Mouse (Mus musculus): ENCODE results near the gene Fdps. TPM values are rescaled to one million over a fixed set of nuclear protein-coding genes. Genes with fewer than 3 reads are reported as not detected.
"Not testable (repeated sequence)": the region's sequence is repeated elsewhere in the genome, so short reads cannot be mapped to it uniquely, and the experiment has no call there.

The Fdps gene
- total RNA-seq, 4 experiments from 2014 or later: 152 to 387 (median 263) TPM

DNA sequence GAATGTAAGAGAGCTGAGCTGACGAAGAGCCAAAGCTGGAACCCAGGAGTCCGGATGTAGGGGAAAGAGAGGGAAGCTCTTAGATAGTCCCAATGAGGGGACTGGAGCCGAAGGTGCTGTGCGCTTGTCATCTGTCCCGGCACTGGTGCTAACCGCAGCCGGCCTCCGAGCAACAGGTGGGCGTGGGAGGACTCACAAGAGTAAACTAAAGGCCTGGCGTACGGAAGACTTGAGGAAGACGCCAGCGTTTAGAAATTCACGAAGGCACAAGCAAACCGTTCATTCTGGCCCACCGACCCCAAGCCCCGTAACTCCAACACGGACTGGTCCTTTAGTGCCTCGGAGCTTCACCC lies 324 bp downstream of the Fdps start:
- DNase-seq: no peak

DNA sequence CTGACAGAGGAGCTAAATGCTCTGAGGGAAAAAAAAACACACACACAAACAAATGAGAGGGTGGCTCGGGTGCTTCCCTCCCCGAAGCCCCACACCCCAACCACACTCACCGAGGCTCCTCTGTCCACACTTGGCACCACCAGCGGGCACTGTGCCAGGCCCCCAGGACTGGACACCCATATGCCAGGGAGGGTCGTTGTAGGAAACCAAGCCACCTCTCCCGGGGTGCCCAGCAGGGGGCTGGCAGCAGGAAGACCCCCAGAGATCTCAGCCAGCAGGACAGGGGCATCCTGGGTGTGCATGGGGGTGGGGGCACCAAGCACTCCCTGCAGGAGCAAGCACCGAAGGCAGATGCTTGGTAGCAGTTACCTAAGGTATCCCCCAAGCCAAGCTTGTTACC lies 948 bp downstream of the Fdps start, which contains the start of gene Gm43738:
Gene Gm43738, minus strand, starts transcription at position 289 of the 400 bp plus-strand sequence.
- no peak for DNase-seq

DNA sequence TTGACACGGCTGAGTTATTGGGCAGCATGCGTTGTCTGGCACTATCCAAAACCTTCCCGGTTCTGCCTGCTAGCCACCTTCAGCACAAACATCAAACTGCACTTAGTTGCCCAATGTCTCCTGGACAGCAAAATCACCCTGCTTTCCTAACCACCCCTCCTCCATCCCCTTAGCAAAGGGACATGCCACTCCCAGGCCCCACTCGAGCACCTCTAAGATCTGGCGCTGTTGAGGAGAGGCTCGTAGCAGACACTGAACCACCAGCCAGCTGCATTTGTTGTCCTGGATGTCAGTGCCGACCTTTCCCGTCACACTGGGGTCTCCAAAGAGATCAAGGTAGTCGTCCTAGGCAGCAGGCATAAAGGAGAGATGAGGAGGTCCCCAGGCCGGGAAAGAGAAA lies 7.7 kb downstream of the Fdps start:
- DNase-seq: no peak

DNA sequence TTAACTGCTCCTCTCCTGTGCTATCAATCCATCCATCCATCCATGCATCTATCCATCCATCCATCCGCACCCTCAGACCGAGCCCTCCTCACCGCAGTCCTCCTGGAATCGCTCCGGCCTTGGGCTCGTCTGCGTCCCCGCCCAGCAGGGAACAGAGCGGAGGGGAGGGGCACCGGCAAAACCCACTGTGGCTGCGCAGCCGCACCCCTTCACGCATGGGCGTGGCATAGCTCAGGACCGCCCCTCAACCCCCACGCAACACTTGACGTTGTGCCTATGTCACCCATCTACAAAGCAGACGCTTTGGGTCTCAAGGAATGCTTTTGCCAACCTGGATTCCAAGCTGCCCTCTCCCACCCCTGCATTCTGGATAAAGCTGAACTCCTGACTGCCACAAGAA lies 8.6 kb downstream of the Fdps start, which contains the start of gene Rusc1:
Gene Rusc1, minus strand, starts transcription at position 137 of the 400 bp plus-strand sequence.
- peak; percentile 90 for DNase-seq

DNA sequence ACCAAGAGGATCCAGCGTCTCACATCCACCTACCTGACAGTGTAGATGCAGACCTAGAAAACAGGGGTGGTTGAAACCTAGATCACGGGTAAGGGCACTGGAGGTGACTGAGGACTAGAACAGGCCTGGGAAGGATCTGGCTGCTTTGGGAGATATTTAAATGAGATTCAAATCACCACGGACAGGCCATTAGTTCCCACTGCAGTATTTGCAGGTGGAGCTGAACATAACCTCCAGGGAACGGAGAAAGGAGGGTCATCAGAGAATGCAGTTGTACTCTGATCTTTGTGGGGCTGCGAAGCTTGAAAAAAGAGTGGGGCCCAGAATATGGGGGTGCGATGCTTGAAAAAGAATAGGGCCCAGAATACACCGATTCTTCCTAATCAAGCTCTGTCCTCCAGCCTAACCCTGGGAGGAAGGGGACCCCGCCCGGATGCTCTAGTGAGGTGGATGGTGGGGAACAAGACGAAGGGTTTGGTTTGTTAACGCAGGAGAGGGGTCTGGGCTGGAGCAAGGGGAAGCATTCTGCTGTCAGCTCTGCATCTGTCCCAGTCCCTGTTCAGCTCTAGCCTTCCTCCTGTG lies 9.2 kb downstream of the Fdps start:
- no peak for DNase-seq

DNA sequence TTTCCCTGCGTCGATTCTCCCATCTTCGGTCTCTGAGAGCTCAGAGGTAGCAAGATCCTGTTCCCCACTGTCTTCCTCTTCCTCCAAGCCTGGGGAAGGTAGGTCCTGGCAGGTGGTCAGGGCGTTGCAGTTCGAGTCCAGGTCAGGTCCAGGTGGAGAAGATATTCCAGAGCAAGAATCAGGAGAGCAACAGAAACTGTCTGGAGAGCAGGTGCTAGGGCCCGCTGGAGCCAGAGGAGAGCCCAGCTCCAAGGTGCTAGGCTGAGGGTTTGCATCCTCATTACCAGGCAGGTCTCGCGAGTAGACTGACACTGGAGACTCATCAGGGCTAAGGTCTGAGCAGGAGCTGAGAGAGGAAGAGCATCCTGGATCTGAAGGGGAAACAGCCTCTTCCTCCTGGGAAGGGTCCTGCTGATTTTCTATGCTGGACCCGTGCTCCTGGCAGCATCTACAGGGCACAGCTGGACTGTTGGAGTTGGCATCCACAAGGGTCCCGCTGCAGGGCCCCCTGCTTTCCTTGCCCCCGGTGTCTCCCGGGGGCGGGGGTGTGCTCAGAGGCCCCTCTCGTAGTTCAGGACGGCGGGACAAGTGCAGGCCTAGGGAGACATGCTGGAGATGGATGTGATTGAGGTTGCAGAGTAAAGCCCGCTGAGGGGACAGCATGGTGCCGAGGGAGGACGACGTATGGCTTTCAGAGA lies 9.8 kb downstream of the Fdps start:
- no peak for DNase-seq

DNA sequence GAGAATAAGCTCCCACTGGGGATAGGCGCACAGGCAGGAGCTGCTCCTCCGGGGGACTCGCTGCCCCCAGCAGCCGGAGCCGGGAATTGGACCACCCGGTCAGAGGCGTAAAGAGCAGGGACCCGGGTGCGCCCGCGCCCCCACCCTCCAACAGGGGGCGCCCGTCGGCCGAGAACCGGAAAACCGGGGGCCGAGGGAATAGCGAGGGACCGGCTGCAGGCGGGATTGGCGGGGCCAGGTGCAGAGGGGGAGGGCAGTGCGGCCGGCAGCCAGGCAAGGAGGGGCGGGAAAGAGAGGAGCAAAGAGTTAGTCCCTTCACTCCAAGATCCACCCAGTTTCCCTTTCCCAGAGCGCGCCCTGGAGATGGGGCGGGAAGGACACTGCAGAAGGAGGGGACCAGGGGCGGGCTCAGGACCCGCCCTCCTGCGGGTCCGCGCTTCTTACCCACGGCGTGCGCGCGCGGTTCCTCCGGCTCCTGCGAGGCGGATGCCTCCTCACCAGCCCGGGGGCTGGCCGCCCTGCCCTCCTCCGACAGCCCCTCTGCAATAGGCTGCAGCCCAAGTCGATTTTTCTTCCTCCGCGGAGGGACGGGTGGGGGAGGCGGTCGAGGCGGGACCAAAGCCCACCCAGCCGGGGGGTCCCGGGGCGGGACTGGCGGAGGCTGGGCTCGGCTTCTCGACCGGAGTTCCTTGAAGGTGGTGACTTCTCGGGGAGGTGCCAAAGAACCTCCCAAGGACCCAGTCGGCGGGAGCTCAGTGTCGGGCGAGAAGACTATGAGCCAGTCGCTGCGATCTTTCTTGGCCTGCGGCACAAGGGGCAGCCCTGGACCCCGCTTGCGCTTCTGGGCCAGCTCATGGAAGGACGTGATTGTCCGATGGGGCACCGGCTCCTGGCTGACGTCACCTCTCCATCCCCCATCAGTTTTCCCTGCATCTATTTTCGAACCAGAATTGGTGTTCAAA lies 10.8 kb downstream of the Fdps start:
- peak; percentile 78 for DNase-seq

DNA sequence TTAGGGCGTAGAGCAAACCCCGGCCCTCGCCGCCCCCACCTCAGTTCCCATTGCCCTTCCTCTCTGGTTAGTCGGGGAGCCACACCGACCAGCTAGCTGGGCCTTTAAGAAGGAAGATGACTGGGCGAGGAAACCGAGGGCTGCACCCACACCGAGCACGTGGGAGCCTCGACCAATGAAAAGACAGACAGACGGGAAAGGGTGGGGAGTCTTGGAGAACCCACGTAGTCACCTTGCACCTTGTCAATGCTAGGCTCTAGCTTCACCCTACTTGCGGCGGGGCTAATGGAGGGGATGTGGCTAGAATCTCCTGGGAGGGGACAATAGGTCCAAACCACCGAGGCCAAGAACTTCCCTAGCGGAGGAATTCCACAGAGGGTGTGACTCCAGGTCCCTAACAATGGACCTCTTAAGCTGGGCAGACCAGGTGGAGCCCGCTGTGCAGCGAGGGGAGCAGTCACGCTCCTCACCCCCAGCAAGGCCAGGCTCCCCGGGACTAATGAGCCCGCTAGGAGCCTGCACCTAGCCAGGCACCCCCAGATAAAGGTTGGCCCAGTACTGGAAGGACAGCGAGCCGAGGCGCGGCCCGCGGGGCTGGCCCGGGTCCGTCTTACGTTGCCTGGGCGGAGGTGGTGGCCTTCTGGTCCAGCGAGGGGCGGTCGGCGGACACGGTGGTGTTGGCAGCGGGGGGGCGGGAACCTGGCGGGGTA lies 11.7 kb downstream of the Fdps start:
- DNase-seq: peak; percentile 90

DNA sequence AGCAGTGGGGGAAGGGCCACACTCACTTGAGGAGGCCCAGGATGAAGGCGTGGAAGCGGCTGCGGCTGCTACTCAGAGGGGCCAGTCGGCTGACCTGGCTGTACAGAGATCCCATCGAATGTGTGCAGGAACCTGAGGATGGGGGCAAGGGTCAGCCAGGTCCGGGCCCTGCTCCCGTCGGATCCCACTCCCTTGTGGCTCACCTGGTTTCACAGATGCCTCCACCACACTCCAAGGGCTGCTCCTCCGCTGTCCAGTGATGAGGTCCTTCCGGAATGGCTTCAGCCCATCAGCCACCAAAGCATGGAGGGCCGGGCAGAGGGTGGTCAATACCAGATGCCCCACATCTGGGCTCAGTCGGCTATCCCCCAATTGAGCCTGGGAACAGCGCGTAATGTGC lies 12.8 kb downstream of the Fdps start:
- DNase-seq: peak; percentile 37

DNA sequence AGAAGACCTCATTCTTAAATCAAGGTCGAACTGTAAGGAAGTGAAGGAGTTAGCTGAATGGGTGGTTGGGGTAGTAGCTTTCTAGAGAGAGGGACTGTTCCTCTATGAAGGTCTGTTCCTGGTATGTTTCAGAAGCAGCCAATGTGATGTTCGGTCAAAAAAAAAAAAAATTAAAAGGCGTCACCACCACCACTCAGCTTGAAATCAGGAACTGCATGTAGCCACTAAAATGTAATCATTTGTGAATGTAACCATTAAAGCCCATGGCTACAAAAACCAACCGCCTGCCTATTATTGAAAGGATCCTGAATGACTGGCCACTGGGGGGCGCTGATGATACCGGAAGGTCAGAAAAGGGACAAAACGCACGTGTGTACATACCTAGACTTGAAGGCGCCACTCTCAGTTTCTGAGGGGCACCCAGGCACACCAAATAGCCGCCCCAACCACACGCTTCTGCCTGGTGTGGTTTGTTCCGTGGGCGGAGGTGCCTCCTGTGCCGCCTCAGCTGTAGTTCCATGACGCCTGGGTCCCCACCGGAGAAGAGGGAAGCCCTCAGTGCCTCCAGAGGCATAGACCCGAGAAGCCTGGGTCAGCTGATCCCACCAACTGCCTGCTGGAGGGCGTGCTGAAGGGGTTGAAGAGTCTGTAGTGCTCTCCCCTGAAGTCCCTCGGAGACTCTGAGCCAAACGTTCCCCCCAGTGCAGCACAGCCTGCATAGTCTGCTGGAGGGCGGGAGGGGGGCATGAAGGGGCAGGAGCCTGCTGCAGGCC lies 14.2 kb downstream of the Fdps start:
- peak; percentile 67 for DNase-seq

DNA sequence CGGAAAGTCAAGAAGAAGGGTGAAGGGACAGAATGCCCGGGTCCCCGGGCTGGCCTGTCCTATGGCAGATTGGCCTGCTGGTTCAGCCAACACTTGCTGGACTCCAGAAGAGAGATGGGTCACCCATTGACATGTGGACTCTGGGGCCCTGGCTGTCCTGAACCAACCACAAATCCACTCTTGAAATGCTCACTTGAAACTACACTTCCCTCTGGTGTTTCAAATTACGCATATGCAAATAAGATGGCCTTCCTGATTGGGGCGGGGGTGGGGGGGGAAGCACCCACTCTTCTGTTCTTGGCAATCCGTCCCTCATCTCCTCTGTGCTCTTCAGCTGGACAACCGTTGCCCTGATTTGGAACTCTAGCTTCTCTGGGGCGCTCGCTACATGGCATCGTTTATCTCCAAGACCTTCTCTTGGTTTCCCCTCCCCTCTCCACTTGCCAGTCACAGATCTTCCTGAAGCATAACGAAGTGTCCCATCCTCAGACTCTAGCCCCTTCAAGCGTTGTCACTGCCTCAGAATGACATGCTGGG lies 17.0 kb downstream of the Fdps start:
- DNase-seq: no peak

DNA sequence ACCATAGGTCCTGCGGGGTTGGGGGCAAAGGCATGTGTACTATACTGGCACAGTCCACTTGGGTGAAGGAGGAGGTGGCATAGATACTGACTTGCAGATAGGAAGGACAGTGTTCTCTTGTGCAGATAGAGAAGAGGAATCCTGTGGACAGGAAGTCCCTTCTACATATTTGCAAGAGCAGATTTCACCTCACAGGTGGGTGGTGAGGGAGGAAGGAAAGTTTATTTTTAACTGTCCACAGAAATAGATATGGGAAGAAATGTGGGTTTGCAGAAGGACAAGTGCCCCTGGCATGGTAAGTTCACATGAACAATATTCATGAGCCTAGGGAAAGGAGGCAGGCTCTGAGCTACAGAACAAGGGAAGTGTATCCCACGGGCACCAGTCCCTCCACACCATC lies 17.6 kb downstream of the Fdps start:
- no peak for DNase-seq

DNA sequence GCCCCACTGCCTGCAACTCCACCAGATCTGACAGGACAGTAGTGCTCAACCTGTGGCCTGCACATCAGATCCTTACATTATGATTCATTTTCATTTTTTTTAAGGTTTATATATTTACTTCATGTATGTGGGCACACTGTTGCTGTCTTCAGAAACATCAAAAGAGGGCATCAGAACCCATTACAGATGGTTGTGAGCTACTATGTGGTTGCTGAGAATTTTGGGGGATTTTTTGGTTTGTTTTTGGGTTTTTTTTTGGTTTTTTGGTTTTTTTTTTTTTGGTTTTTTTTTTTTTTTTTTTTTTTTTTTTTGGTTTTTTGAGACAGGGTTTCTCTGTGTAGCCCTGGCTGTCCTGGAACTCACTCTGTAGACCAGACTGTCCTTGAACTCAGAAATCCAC lies 19.5 kb downstream of the Fdps start:
- not testable (repeated sequence) for DNase-seq

DNA sequence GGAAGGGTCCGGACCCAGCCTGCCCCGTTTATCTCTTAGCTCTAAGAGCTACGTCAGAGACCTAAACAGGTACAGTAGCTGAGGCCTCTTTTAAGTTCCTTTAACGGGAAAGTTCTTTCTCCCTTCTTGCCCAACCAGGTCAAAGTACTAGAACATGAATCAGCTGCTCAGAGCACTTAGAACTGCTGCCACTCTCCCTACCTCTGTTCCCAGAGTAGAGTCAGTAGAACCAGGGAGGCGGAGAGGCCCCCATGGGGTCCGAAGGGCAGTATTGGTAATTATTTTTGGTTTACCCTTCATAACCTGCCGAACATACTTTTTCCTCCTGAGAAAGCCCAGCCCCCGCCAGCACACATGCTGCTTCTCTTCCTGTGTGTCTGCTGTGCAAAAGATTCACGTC lies 24.4 kb downstream of the Fdps start:
- no peak for DNase-seq

DNA sequence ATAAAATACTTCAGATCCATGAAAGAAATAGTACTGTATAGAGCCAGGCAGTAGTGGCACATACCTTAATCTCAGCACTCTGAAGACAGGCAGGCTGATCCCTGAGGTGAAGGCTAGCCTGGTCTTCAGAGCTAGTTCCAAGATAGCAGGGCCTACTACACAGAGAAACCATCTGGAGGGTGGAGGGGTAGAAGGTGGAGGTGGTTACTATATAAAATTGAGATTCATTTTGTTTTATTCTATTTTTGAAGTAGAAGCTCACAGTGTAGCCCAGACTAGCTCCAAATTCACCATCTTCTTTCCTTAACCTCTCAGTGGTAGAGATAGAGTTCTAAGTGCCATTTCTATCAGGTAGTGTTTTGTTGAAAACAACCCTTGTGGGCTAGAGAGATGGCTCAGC lies 34.5 kb downstream of the Fdps start:
- DNase-seq: no peak

DNA sequence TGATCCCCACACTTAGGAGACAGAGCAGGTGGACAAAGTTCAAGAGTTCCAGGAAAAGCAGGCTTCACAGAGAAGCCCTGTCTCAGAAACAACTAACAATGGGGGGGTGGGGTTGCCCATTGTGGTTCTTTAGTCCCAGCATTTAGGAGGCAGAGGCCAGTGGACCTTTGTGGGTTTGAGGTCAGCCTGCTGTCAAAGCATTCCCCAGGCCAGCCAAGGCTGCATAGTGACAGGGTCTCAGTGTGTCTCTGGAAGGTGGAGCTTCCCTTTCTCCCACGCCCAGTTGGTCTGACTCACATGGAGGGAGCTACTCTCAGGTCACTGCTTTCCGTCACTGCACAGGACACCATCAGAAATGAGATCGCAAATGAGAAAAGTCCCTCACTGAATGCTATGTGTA lies 40.1 kb downstream of the Fdps start:
- no peak for DNase-seq

DNA sequence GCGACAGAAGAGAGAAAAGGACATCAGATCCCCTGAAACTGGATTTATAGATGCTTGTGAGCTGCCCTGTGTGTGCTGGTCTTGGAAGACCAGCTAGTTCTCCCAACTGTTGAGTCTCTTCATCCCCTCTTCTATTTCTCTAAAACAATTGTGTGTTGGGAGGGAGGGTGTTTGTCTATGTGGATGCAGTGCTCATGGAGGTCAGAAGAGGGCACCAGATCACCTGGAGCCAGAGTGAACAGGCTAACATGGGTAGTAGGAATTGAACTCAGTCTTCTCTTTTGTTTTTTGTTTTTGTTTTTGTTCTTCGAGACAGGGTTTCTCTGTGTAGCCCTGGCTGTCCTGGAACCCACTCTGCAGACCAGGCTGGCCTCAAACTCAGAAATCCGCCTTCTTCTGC lies 43.0 kb downstream of the Fdps start:
- no peak for DNase-seq

DNA sequence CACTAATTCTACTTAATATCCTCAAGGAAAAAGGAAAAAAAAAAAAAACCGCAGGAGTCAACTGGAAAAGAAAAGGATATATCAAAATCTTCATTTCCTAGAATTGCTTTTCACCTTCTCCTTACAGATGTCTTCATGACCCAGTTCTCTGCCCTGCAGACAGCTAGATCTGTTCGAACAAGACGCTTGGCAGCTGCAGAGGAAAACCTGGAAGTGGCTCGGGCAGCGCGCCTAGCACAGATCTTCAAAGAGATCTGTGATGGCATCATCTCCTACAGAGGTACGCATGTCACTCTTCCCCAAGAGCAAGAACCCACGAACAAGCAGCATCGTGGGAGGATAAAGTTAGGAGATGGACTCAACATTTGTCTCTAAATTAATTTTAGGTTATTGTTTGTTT lies 43.4 kb downstream of the Fdps start:
- DNase-seq: no peak

All from adrenal gland, adult 8-10 months (tissue).